Mouse (Mus musculus): ENCODE results near the gene Lrp2. TPM values are rescaled to one million over a fixed set of nuclear protein-coding genes. Genes with fewer than 3 reads are reported as not detected.

Gene Lrp2
- total RNA-seq, 2 experiments from 2014 or later = 0.37 to 0.68 TPM

Other genes with a start within 250 kb of the Lrp2 start
- under 1 TPM in 1 of 2 experiments, not detected in 1; 0.07 TPM for gene Abcb11, start 243.4 kb downstream of the Lrp2 start, total RNA-seq (2021)
- not detected for gene Dhrs9, start 205.6 kb downstream of the Lrp2 start, total RNA-seq (2021)
- 10 to 100 TPM; 19.1 to 31.3 TPM for gene Bbs5, start 61.1 kb upstream of the Lrp2 start, total RNA-seq (2021)
- gene Klhl41, start 84.1 kb upstream of the Lrp2 start, total RNA-seq (2021) = under 1 TPM; 0.57 to 0.66 TPM
- gene Fastkd1, start 127.5 kb upstream of the Lrp2 start, total RNA-seq (2021) = 10 to 100 TPM; 16.6 to 19.4 TPM
- 10 to 100 TPM; 60.4 to 66.1 TPM for gene Ppig, start 136.5 kb upstream of the Lrp2 start, total RNA-seq (2021)
- 1 to 10 TPM; 1.8 to 2.6 TPM for gene Ccdc173, start 203.5 kb upstream of the Lrp2 start, total RNA-seq (2021)
- gene Phospho2, start 203.6 kb upstream of the Lrp2 start, total RNA-seq (2021) = 10 to 100 TPM; 19.8 to 25.0 TPM
- 10 to 100 TPM; 42.2 to 45.8 TPM for gene Klhl23, start 235.9 kb upstream of the Lrp2 start, total RNA-seq (2021)

Data from layer of hippocampus, postnatal 25 days (tissue).